Mouse (Mus musculus): Measurements from ENCODE around the gene Gpr150.

Gene Gpr150

DNA sequence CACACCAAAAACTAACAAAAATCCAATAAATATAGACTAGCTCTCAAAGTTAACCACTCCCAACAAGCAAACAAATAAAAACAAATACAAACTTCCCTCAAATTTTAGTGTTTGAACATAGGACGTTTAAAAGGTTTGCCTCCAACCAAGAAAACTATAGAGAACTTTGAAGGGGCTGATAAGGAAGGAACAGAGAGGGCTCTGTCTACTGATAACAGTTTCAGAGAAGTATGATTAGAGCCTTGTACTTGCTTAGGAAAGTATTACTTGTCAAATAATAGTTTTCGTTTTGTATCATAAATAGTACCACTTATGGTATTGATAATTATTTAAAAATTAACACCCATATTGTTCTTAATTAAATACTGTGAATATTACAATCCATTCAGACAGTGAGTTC lies 42.3 kb downstream of the Gpr150 start:
- no peak for DNase-seq (ENCODE audit: low spot score)
